Mouse (Mus musculus) hindbrain, embryonic 11.5 days (tissue): ENCODE measurements around the gene Cblb. TPM values are rescaled to one million over a fixed set of nuclear protein-coding genes. Genes with fewer than 3 reads are reported as not detected.

Experiments used
- ATAC-seq: fragments of 200-750 bp; cut with Nextera tagmentation; 2 replicates; pipeline ENCODE4 v1.8.0; 2017; ENCODE audit warnings: mild to moderate bottlenecking, moderate TSS enrichment, moderate library complexity; ENCODE audit not compliant: low FRiP score
- DNase-seq: peaks from one replicate; pipeline ENCODE4 v3.0.0-alpha.2; 2015; ENCODE audit warnings: low spot score
- H3K27ac ChIP-seq: fragments of 300-500 bp; sonication (generic); 2 replicates; pipeline ENCODE4 v1.5.1; 2014; ENCODE audit warnings: mild to moderate bottlenecking, low read depth, low read length
- H3K27me3 ChIP-seq: fragments of 300-500 bp; sonication (generic); 2 replicates; pipeline ENCODE4 v1.6.1; 2014; ENCODE audit warnings: mild to moderate bottlenecking, low read length, moderate library complexity, mixed read lengths; ENCODE audit not compliant: control insufficient read depth, insufficient read depth
- H3K36me3 ChIP-seq: fragments of 300-500 bp; sonication (generic); 2 replicates; pipeline ENCODE4 v1.6.1; 2014; ENCODE audit warnings: mild to moderate bottlenecking, low read length, moderate library complexity, mixed read lengths; ENCODE audit not compliant: control insufficient read depth, insufficient read depth
- H3K4me1 ChIP-seq: fragments of 300-500 bp; sonication (generic); replicated peaks from 2 replicates; pipeline ENCODE4 v1.6.1; 2014; ENCODE audit warnings: low read length, mixed read lengths; ENCODE audit not compliant: control insufficient read depth, insufficient read depth
- H3K4me2 ChIP-seq: fragments of 300-500 bp; sonication (generic); replicated peaks from 2 replicates; pipeline ENCODE4 v1.6.1; 2014; ENCODE audit warnings: mild to moderate bottlenecking, low read depth, low read length
- H3K4me3 ChIP-seq: fragments of 300-500 bp; sonication (generic); 2 replicates; pipeline ENCODE4 v1.5.1; 2014; ENCODE audit warnings: low read depth, low read length
- H3K9ac ChIP-seq: fragments of 300-500 bp; sonication (generic); 2 replicates; pipeline ENCODE4 v1.6.1; 2014; ENCODE audit warnings: low read depth, low read length
- H3K9me3 ChIP-seq: fragments of 300-500 bp; sonication (generic); 2 replicates; pipeline ENCODE4 v1.6.1; 2016; ENCODE audit warnings: low read length; ENCODE audit not compliant: control insufficient read depth
- WGBS: fragments of 180-500 bp; shearing (Covaris S2); extraction: QIAGEN DNeasy Blood & Tissue Kit; methylation state at CpG from one replicate; pipeline ENCODE4 v1.1.7; 2014; 5-methylcytosine and 5-hydroxymethylcytosine counted together
- polyA plus RNA-seq: library from polyadenylated mRNA; unstranded; fragments of >200 nt; fragmentation: Nextera tagmentation; extraction: Ambion mirVana; gene quantifications from 2 replicates; pipeline ENCODE4 v1.2.1, GENCODE M21; 2014

Gene Cblb
- polyA plus RNA-seq, 1 experiment from 2014 or later: 54.6 TPM

DNA sequence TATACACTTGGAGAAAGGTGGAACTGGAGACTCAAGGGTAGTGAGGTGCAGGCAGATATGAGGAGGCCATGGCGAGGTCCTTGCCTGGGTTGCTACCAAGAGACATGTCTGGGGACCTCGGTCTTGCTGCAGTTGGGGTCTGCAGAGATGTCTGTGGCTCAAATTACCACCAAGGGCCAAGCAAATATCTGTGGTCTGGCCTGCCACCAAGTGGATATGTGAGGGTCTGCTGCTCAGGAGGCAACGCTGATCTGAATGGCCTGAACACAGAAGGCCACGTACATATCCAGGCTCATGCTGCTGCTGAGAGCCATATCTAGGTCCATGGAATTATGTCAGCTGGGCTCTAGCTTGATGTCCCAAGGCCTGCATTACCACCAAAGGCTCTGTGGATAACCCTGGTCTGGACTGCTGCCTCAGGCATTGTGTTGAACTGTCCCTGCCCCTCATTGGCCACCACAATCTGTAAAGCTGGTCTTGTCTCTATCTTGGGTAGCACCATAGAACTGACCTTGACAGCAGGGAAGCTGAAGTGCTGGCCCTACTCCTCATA is 212.5 kb downstream of the Cblb start:
- Histone ChIP-seq H3K4me2 (no peak overlapping the region), H3K4me1 (no peaks in the 10 kb centered on the region), H3K4me3 (no peak overlapping the region), H3K27ac (no peak overlapping the region), H3K9ac (no peak overlapping the region), H3K27me3 (no peaks in the 10 kb centered on the region), H3K36me3 (no peaks in the 10 kb centered on the region), H3K9me3 (no peaks in the 10 kb centered on the region)
- 85% methylated on average over 4 of the region's 4 CpGs for WGBS
- ATAC-seq (no peak; the same call in 1 of the 2 replicates), DNase-seq (no peak)

DNA sequence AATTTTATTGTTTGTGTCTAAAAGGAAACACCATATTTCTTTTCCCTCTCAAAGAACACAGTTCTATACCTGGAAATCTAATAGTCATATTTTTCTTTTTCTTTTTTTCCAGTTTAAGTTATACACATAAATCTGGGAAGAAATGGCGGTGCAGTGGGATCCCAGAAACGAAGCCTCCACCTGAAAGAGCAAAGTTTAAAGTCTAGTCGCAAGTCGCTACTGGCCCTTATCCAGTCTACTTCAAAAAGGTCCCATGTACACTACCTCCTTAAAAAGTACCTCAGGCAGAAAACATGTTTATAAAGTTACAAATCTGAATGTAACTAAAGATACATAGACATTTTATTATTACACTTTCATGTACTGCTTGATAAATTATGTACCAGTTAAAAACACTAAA is 219.2 kb downstream of the Cblb start:
- no peak overlapping the region for H3K4me3 ChIP-seq
- no peak for ATAC-seq
- H3K4me1 ChIP-seq: no peaks in the 10 kb centered on the region
- no peaks in the 10 kb centered on the region for H3K36me3 ChIP-seq
- 94% methylated on average over 4 of the region's 4 CpGs for WGBS
- no peak overlapping the region for H3K27ac ChIP-seq
- H3K9ac ChIP-seq: no peak overlapping the region
- no peaks in the 10 kb centered on the region for H3K27me3 ChIP-seq
- no peaks in the 10 kb centered on the region for H3K9me3 ChIP-seq
- DNase-seq: no peak
- H3K4me2 ChIP-seq: no peak overlapping the region

DNA sequence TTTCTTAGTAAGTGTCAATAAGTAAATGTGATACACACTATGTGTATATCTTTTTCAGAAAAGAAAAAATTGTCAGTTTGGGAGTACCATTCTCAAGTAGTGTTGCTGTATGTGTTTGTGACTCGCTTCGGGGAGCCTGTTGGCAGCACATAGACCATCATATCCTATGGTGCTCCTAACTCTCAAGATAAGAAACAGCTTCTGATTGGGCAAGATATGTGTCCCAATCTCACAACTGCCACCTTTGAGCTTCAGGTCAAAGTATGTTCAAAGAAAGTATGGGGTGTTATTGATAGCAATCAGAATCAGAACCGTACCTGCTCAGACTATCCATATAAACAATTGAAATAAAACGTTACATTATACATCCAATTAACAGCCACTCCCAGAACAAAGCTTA is 219.9 kb downstream of the Cblb start:
- ATAC-seq: no peak
- H3K9ac ChIP-seq: no peak overlapping the region
- WGBS: 95% methylated on average over 4 of the region's 4 CpGs

More for the DNA sequence above, 219.9 kb downstream of the Cblb start:
- Histone ChIP-seq H3K27ac (no peak overlapping the region), H3K9me3 (no peaks in the 10 kb centered on the region), H3K4me1 (no peaks in the 10 kb centered on the region), H3K36me3 (no peaks in the 10 kb centered on the region), H3K27me3 (no peaks in the 10 kb centered on the region), H3K4me3 (no peak overlapping the region), H3K4me2 (no peak overlapping the region)
- DNase-seq: no peak
